Mouse (Mus musculus) right cerebral cortex, postnatal 10 days (tissue): ENCODE measurements at regions not wholly inside any gene's neighbourhood (a gene's known extent, or its start where the extent isn't known, plus 50 kb on each side); places are given as distances from the start of the nearest gene placed in this dataset.
"Not testable (repeated sequence)": the region's sequence is repeated elsewhere in the genome, so short reads cannot be mapped to it uniquely, and the experiment has no call there.

Experiments
- DNase-seq, 2 experiments: peaks; one replicate each; pipeline ENCODE4 v3.0.0; 2021; ENCODE audit warnings: low spot score in 2 of 2

- DNase-seq, result peak in 1 of 2 experiments; percentile 18
Observed at GRCm38 (mm10) chr13:6855199-6856148, 206.9 kb upstream of the Pfkp start.

GRCm38 (mm10) chr13:6837446-6837845, 188.9 kb upstream of the Pfkp start:
- DNase-seq, result no peak

GRCm38 (mm10) chr13:6837075-6837422, 188.5 kb upstream of the Pfkp start:
- no peak for DNase-seq

- peak; percentile 73 to 74 for DNase-seq
Observed at GRCm38 (mm10) chr13:6836351-6837074, 187.9 kb upstream of the Pfkp start.

GRCm38 (mm10) chr13:6829882-6830281, 181.3 kb upstream of the Pfkp start:
- DNase-seq, result peak in 1 of 2 experiments; percentile 17

- DNase-seq, result no peak
Observed at GRCm38 (mm10) chr13:6829346-6829745, 180.8 kb upstream of the Pfkp start.

GRCm38 (mm10) chr13:6828601-6829330, 180.2 kb upstream of the Pfkp start:
- not testable (repeated sequence) for DNase-seq

GRCm38 (mm10) chr13:6802243-6803157, 153.9 kb upstream of the Pfkp start:
- DNase-seq, result no peak

GRCm38 (mm10) chr13:6767936-6768588, 119.5 kb upstream of the Pfkp start:
- no peak for DNase-seq

- DNase-seq, result no peak
Observed at GRCm38 (mm10) chr13:6757151-6757550, 108.6 kb upstream of the Pfkp start.

GRCm38 (mm10) chr13:6751599-6751998, 103.0 kb upstream of the Pfkp start:
- DNase-seq, result no peak

- no peak for DNase-seq
Observed at GRCm38 (mm10) chr13:6751149-6751548, 102.6 kb upstream of the Pfkp start.

- DNase-seq, result no peak
Observed at GRCm38 (mm10) chr13:6741916-6742315, 93.3 kb upstream of the Pfkp start.

GRCm38 (mm10) chr13:6736984-6737566, 88.5 kb upstream of the Pfkp start:
- peak in 1 of 2 experiments; percentile 23 for DNase-seq
